Mouse (Mus musculus) hindbrain, embryonic 11.5 days (tissue): ENCODE results near the gene Pramef12. TPM values are rescaled to one million over a fixed set of nuclear protein-coding genes. Genes with fewer than 3 reads are reported as not detected.
"Not testable (repeated sequence)": the region's sequence is repeated elsewhere in the genome, so short reads cannot be mapped to it uniquely, and the experiment has no call there.

Experiments
- ATAC-seq: fragments of 200-750 bp; cut with Nextera tagmentation; 2 replicates; pipeline ENCODE4 v1.8.0; 2017; ENCODE audit warnings: mild to moderate bottlenecking, moderate TSS enrichment, moderate library complexity; ENCODE audit not compliant: low FRiP score
- DNase-seq: peaks from one replicate; pipeline ENCODE4 v3.0.0-alpha.2; 2015; ENCODE audit warnings: low spot score
- H3K27ac ChIP-seq: fragments of 300-500 bp; sonication (generic); 2 replicates; pipeline ENCODE4 v1.5.1; 2014; ENCODE audit warnings: mild to moderate bottlenecking, low read depth, low read length
- H3K27me3 ChIP-seq: fragments of 300-500 bp; sonication (generic); 2 replicates; pipeline ENCODE4 v1.6.1; 2014; ENCODE audit warnings: mild to moderate bottlenecking, low read length, moderate library complexity, mixed read lengths; ENCODE audit not compliant: control insufficient read depth, insufficient read depth
- H3K36me3 ChIP-seq: fragments of 300-500 bp; sonication (generic); 2 replicates; pipeline ENCODE4 v1.6.1; 2014; ENCODE audit warnings: mild to moderate bottlenecking, low read length, moderate library complexity, mixed read lengths; ENCODE audit not compliant: control insufficient read depth, insufficient read depth
- H3K4me1 ChIP-seq: fragments of 300-500 bp; sonication (generic); replicated peaks from 2 replicates; pipeline ENCODE4 v1.6.1; 2014; ENCODE audit warnings: low read length, mixed read lengths; ENCODE audit not compliant: control insufficient read depth, insufficient read depth
- H3K4me2 ChIP-seq: fragments of 300-500 bp; sonication (generic); replicated peaks from 2 replicates; pipeline ENCODE4 v1.6.1; 2014; ENCODE audit warnings: mild to moderate bottlenecking, low read depth, low read length
- H3K4me3 ChIP-seq: fragments of 300-500 bp; sonication (generic); 2 replicates; pipeline ENCODE4 v1.5.1; 2014; ENCODE audit warnings: low read depth, low read length
- H3K9ac ChIP-seq: fragments of 300-500 bp; sonication (generic); 2 replicates; pipeline ENCODE4 v1.6.1; 2014; ENCODE audit warnings: low read depth, low read length
- H3K9me3 ChIP-seq: fragments of 300-500 bp; sonication (generic); 2 replicates; pipeline ENCODE4 v1.6.1; 2016; ENCODE audit warnings: low read length; ENCODE audit not compliant: control insufficient read depth
- WGBS: fragments of 180-500 bp; shearing (Covaris S2); extraction: QIAGEN DNeasy Blood & Tissue Kit; methylation state at CpG from one replicate; pipeline ENCODE4 v1.1.7; 2014; 5-methylcytosine and 5-hydroxymethylcytosine counted together
- polyA plus RNA-seq: library from polyadenylated mRNA; unstranded; fragments of >200 nt; fragmentation: Nextera tagmentation; extraction: Ambion mirVana; gene quantifications from 2 replicates; pipeline ENCODE4 v1.2.1, GENCODE M21; 2014

Pramef12 gene
- polyA plus RNA-seq, 1 experiment from 2014 or later, result 0.12 TPM

DNA sequence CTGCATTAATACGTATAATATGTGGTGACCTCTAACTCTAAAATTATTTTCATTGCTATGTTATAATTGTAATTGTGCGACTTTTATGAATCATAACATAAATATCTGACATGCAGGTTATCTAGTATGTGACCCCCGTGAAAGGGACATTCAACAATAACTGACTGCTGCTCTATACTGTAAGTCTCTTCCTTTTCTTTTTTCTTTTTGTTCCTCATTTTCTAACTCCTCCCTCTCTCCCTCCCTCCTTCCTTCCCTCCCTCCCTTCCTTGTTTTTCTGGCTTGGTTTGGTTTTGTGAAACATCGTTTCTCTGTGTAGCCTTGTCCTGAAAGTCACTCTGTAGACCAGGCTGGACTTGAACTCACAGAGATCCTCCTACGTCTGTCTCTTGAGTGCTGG lies 16.3 kb upstream of the Pramef12 start:
- Histone ChIP-seq H3K9me3 (no peaks in the 10 kb centered on the region), H3K27me3 (no peaks in the 10 kb centered on the region), H3K4me3 (no peak overlapping the region), H3K4me2 (no peak overlapping the region), H3K36me3 (no peaks in the 10 kb centered on the region), H3K9ac (no peak overlapping the region), H3K27ac (no peak overlapping the region), H3K4me1 (no peaks in the 10 kb centered on the region)
- 80% methylated on average over 5 of the region's 5 CpGs for WGBS
- DNase-seq (no peak), ATAC-seq (no peak)

DNA sequence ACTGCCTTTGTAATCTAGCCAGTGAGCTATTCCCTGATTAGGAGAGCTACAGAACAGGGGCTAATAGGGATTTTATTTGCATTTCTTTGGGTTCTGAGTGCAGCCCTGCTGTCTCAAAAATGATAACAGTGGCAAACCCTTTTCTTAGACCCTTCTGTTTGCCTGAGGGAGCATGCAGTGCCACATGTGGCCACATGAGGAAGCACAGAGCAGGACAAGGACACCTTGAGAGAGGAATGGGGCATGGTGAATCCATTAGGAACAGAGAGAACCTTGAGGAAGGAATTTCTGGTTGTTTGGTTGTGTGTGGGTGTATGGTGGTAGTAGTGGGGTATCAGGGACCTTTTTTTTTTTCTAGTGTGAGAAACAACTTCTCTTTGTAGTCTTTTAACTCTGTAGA lies 12.4 kb upstream of the Pramef12 start:
- Histone ChIP-seq H3K4me1 (no peaks in the 10 kb centered on the region), H3K27me3 (no peaks in the 10 kb centered on the region), H3K27ac (no peak overlapping the region), H3K9me3 (no peaks in the 10 kb centered on the region), H3K4me2 (no peak overlapping the region), H3K36me3 (no peaks in the 10 kb centered on the region), H3K9ac (no peak overlapping the region), H3K4me3 (no peak overlapping the region)
- ATAC-seq (no peak), DNase-seq (no peak)

DNA sequence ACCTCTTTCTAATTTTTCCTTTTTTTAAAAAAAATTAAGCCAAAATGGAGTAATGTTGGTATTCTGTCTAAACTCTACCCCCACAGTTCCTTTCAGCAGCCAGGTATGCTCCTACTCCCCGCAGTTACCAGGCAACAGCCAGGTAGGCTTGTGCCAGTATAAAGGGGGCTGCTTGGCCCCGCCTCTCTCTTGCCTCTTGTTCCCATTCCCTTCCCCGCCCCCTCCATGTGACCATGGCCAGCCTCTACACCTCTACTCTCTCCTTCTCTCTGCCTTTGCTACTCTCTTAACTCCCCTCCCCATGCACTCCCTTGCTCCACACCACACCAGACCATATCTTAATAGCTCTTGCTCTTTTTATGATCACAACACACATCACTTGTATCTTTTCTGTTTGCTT lies 2.0 kb downstream of the Pramef12 start:
- Histone ChIP-seq H3K4me3 (no peak overlapping the region), H3K36me3 (no peaks in the 10 kb centered on the region), H3K9ac (no peak overlapping the region), H3K9me3 (no peaks in the 10 kb centered on the region), H3K27me3 (no peaks in the 10 kb centered on the region), H3K4me1 (no peaks in the 10 kb centered on the region), H3K4me2 (no peak overlapping the region), H3K27ac (no peak overlapping the region)
- 57% methylated on average over 3 of the region's 3 CpGs for WGBS
- no peak for ATAC-seq
- no peak for DNase-seq

DNA sequence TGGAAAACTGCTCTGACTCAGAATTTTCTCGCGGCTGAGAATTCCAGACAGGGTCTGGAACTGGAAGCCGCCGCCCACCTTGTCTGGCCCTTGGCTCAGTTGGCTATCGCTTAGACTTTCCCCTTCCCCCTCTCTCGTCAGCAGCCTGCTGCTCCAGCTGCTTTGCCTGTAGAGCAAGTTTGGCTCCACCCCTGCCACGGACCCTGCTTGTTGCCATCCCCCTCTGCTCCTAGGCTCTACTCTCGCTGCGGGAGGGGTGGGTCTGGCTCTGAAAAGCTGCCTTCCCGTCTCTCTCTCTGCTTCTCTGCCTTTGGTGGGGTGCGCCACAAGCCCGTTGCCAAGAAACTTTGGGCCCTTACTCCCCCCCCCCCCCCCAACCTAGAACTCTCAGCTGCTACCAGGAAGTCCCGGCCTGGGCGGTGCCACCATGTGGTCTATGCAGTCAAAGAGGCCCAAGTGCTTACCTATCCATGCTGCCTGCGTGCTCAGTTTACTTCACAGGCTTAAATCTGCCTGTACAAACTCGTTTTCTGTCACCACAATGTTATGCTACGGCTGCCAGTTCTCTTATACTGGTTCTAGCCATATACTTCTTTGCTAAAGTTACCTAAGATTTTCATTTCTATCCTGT lies 3.7 kb downstream of the Pramef12 start:
- no peaks in the 10 kb centered on the region for H3K9me3 ChIP-seq
- peak; percentile 54; the same call in 1 of the 2 replicates for ATAC-seq
- H3K4me3 ChIP-seq, result 0 out of 2 replicates have a peak overlapping the region, but pooled peaks have one; percentile 16
- H3K27ac ChIP-seq, result no peak overlapping the region
- no peaks in the 10 kb centered on the region for H3K27me3 ChIP-seq
- WGBS, result 8% methylated on average over 15 of the region's 17 CpGs
- peak overlapping the region; percentile 26 for H3K4me2 ChIP-seq
- H3K9ac ChIP-seq, result no peak overlapping the region
- no peaks in the 10 kb centered on the region for H3K36me3 ChIP-seq
- DNase-seq, result peak; percentile 31
- H3K4me1 ChIP-seq, result no peaks in the 10 kb centered on the region

DNA sequence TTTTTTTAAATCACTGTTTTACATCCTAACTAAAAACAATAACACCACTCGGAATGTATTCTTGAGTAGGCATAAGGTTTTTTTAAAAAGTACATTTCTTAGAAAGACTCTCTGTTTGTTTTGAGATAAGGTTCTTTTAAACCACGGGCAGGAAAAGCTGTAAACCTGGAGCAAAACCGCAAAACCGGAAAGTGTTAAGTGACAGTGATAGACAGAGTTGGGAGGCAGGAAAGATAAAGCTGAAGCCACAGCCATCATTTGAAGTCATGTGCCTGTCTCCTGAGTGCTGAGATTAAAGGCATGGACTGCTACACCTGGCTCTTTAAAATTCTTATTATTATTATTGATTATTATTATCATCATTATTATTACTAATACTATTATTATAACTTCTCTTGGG lies 5.6 kb downstream of the Pramef12 start:
- Histone ChIP-seq H3K4me2 (no peak overlapping the region), H3K4me3 (no peak overlapping the region), H3K27me3 (no peaks in the 10 kb centered on the region), H3K9me3 (no peaks in the 10 kb centered on the region), H3K36me3 (no peaks in the 10 kb centered on the region), H3K27ac (no peak overlapping the region), H3K9ac (no peak overlapping the region), H3K4me1 (no peaks in the 10 kb centered on the region)
- 83% methylated on average over 4 of the region's 4 CpGs for WGBS
- no peak for DNase-seq
- ATAC-seq, result no peak

DNA sequence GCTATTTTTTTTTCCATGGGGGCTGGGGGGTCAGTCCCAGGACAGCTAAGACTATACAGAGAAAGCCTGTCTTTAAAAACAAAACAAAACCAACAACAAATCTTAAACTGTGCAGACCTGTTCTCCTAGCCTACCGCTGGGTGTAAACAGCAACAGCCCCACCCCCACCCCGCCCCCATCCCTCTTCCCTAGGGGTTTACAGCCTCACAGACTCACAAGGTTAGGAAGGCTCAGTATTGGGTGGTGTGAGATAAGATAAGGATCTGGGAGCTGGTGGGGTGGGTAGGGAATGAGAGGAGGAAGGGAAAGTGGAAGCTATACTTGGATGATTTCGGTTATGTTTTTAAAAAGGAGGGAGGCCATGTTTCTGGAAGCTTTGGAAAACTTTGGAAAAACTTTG lies 11.9 kb downstream of the Pramef12 start:
- no peak for DNase-seq
- 50% methylated on average over 3 of the region's 3 CpGs for WGBS
- Histone ChIP-seq H3K4me3 (no peak overlapping the region), H3K27me3 (no peaks in the 10 kb centered on the region), H3K4me2 (no peak overlapping the region), H3K4me1 (no peaks in the 10 kb centered on the region), H3K9me3 (no peaks in the 10 kb centered on the region), H3K9ac (no peak overlapping the region), H3K27ac (no peak overlapping the region), H3K36me3 (no peaks in the 10 kb centered on the region)
- ATAC-seq, result no peak

DNA sequence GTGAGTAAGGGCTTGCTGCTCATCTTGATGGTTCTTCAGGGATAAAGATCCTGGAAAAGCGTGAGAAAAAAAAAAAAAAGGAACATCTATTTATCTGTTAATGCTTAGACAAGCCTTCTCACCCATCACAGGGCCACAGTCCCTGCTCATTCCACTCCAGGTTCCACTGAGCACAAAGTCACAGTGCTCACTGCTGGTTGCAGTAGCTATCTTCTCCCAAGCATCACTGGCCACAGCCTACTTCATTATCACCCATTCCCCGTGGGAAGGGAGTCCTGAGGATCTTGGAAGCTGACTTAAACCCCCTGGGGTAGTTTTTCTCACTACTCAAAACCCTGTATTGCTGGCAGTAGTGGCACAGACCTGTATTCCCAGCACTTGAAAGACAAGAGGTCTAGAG lies 30.4 kb downstream of the Pramef12 start, which contains the start of gene Pramef20:
Pramef20 (minus strand) TSS at position 23 of the 400 bp plus-strand sequence.
- H3K9ac ChIP-seq, result no peak within 1 kb of the TSS
- 60% methylated on average over 2 of the region's 2 CpGs for WGBS
- no peaks in the 10 kb centered on the region for H3K36me3 ChIP-seq
- DNase-seq, result no peak
- no peaks in the 10 kb centered on the region for H3K9me3 ChIP-seq
- no peaks in the 10 kb centered on the region for H3K4me1 ChIP-seq
- no peak for ATAC-seq
- no peak within 1 kb of the TSS for H3K4me2 ChIP-seq
- H3K27ac ChIP-seq, result no peak within 1 kb of the TSS
- no peak within 1 kb of the TSS for H3K4me3 ChIP-seq
- H3K27me3 ChIP-seq, result no peaks in the 10 kb centered on the region

DNA sequence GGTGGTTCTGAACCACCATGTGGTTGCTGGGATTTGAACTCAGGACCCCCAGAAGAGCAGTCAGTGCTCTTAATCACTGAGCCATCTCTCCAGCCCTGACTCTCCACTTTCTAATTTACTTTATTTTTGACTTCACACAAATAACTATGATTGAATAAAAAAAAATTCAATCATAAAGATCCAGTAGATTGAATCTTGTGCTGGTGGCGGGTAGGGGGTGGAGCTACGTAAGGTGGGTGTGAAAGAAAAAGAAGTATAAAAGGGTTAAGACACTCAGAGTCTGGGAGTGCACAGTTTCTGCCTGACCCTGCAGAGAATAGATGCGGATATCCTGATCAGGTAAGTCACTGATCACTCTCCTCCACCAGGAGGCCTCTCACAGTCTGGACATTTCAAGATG lies 50.6 kb downstream of the Pramef12 start, which contains the start of gene Gm13119:
Gm13119 (plus strand) TSS at position 301 of the 400 bp plus-strand sequence.
- H3K4me2 ChIP-seq, H3K36me3 ChIP-seq, H3K4me1 ChIP-seq, DNase-seq, H3K27me3 ChIP-seq, H3K27ac ChIP-seq, ATAC-seq, H3K9ac ChIP-seq, H3K4me3 ChIP-seq, H3K9me3 ChIP-seq: not testable (repeated sequence)
- 88% methylated on average over 3 of the region's 3 CpGs for WGBS
